Mouse (Mus musculus) heart, embryonic 15.5 days (tissue): ENCODE results near the gene Cux1. TPM values are rescaled to one million over a fixed set of nuclear protein-coding genes. Genes with fewer than 3 reads are reported as not detected.

ENCODE experiments used
- ATAC-seq: fragments of 200-750 bp; cut with Nextera tagmentation; replicated peaks from 2 replicates; pipeline ENCODE4 v1.8.0; 2017; ENCODE audit warnings: low read depth, moderate TSS enrichment; ENCODE audit not compliant: insufficient number of reproducible peaks, insufficient read depth, low FRiP score
- H3K27ac ChIP-seq: fragments of 300-500 bp; sonication (generic); 2 replicates; pipeline ENCODE4 v1.5.1; 2015; ENCODE audit warnings: mild to moderate bottlenecking, inconsistent platforms
- H3K27me3 ChIP-seq: fragments of 300-500 bp; sonication (generic); 2 replicates; pipeline ENCODE4 v1.6.1; 2015; ENCODE audit warnings: inconsistent platforms
- H3K36me3 ChIP-seq: fragments of 300-500 bp; sonication (generic); 2 replicates; pipeline ENCODE4 v1.6.1; 2015; ENCODE audit warnings: mild to moderate bottlenecking, inconsistent platforms
- H3K4me1 ChIP-seq: fragments of 300-500 bp; sonication (generic); replicated peaks from 2 replicates; pipeline ENCODE4 v1.6.1; 2015; ENCODE audit warnings: inconsistent platforms
- H3K4me2 ChIP-seq: fragments of 300-500 bp; sonication (generic); 2 replicates; pipeline ENCODE4 v1.6.1; 2015; ENCODE audit warnings: inconsistent platforms, mild to moderate bottlenecking, moderate library complexity
- H3K4me3 ChIP-seq: fragments of 300-500 bp; sonication (generic); 2 replicates; pipeline ENCODE4 v1.5.1; 2015; ENCODE audit warnings: mild to moderate bottlenecking, inconsistent platforms
- H3K9ac ChIP-seq: fragments of 300-500 bp; sonication (generic); 2 replicates; pipeline ENCODE4 v1.6.1; 2015; ENCODE audit warnings: mild to moderate bottlenecking, inconsistent platforms
- H3K9me3 ChIP-seq: fragments of 300-500 bp; sonication (generic); replicated peaks from 2 replicates; pipeline ENCODE4 v1.6.1; 2016; ENCODE audit warnings: inconsistent platforms
- WGBS: fragments of 180-500 bp; shearing (Covaris S2); methylation state at CpG from one replicate; pipeline ENCODE4 v1.1.7; 2015; ENCODE audit warnings: mixed read lengths; 5-methylcytosine and 5-hydroxymethylcytosine counted together
- polyA plus RNA-seq: library from polyadenylated mRNA; unstranded; fragments of >200 nt; fragmentation: Nextera tagmentation; extraction: Ambion mirVana; gene quantifications from 2 replicates; pipeline ENCODE4 v1.2.1, GENCODE M21; 2015

Gene Cux1
- polyA plus RNA-seq, 1 experiment from 2014 or later: 71.2 TPM

DNA sequence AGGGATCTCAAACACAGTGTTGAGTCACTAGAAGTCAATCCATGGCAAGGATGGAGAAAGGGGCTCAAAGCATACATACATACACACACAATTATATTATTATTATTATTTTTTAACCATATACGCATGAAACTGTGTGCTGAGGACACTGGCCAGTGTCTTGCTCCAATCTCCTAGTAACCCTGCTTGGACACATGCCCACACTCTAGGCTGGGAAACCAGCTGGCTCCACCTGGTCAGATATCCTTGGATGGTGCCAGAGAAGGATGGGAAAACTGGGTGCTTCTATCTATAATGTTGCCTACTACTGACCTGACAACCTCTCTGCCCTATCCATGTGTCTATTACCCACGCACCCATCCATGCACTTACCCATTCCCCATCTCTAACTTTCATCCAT lies 275.7 kb downstream of the Cux1 start:
- H3K4me3 ChIP-seq: no peak overlapping the region
- H3K9me3 ChIP-seq: no peaks in the 10 kb centered on the region
- no peak overlapping the region for H3K4me2 ChIP-seq
- no peak for ATAC-seq
- WGBS: 82% methylated on average over 2 of the region's 2 CpGs
- no peak overlapping the region for H3K9ac ChIP-seq
- H3K27ac ChIP-seq: no peak overlapping the region
- peaks cover 47% of the 10 kb centered on the region for H3K4me1 ChIP-seq
- peaks cover 14% of the 10 kb centered on the region for H3K36me3 ChIP-seq
- H3K27me3 ChIP-seq: no peaks in the 10 kb centered on the region

DNA sequence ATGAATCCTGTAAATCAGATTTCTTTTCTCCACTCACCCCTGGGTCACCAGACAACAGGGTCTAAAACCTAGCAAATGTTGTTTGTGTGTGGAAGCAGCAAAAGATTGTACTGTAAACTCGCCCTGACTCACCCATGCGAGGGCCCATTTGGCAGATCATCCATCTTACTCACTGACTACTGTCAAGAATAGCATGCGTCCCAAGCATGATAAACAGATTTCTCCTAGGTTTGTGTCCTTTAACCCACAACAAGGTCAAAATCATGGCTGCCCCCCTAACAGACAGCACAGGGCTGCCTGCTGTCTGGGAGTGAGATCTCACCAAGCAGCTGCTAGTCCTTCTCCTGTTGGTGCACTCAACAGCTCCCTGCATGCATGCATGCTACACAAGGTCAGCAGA lies 277.5 kb downstream of the Cux1 start:
- Histone ChIP-seq H3K27me3 (no peaks in the 10 kb centered on the region), H3K9ac (no peak overlapping the region), H3K4me3 (no peak overlapping the region), H3K36me3 (peaks cover 26% of the 10 kb centered on the region), H3K4me1 (peaks cover 47% of the 10 kb centered on the region), H3K4me2 (no peak overlapping the region), H3K27ac (no peak overlapping the region), H3K9me3 (no peaks in the 10 kb centered on the region)
- ATAC-seq: no peak
- 73% methylated on average over 3 of the region's 3 CpGs for WGBS

DNA sequence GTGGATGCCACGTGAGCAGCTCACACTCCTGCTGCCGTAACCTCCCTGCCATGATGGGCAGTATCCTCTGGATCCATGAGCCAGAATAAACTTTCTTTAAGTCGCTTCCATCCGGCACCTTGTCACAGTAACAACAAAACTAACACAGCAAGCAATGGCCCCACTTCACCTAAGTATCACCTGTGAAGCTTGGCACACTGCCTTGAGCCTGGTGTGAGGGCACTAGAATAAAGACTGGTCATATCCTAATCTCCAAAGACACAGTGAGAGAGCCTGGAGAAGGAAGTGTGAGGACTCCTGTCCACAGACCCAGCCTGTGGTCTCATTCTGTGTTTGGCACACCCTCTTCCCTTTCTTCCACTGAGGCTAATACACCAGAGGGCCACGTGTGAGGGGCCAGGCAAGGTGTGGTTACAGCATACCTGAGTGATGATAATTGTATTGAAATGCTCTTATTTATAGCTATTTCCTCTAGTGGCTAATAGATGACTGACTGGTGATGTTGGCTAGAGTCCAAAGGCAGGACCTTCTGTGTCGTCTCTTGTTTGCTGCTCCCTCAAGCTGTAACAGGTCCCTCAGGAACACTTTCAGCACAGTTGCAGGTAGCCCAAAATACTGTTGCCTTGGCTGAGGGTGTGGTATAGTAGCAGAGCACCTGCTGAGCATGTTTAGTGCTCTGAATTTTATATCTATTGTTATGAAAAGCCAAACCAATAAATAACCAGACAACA lies 278.8 kb downstream of the Cux1 start:
- H3K27ac ChIP-seq: peak overlapping the region; percentile 3; the same call in 1 of the 2 replicates
- no peak overlapping the region for H3K4me3 ChIP-seq
- WGBS: 50% methylated on average over 6 of the region's 6 CpGs
- H3K27me3 ChIP-seq: no peaks in the 10 kb centered on the region
- ATAC-seq: no peak
- no peak overlapping the region for H3K4me2 ChIP-seq
- peaks cover 39% of the 10 kb centered on the region for H3K4me1 ChIP-seq
- no peaks in the 10 kb centered on the region for H3K9me3 ChIP-seq
- H3K9ac ChIP-seq: no peak overlapping the region
- peaks cover 33% of the 10 kb centered on the region for H3K36me3 ChIP-seq

DNA sequence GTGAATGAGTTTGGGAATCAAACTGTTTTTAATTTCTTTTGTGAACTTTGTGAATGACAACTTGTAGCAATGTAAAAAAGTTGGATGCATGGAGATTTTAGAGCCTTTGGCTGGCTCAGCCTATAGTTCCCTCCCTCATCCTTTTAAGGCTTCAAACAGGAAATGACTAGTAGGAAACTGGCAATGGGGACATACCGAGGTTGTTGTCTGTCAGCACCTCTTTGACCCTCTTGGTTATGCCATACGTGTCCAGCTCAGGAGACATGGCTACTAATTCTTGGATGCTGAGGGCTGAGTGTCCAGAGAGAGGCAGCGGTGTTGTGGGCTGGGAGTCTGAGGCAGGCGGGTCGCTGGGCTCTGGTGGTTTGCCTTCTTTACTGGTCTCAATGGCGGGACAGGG lies 280.7 kb downstream of the Cux1 start:
- no peaks in the 10 kb centered on the region for H3K9me3 ChIP-seq
- no peaks in the 10 kb centered on the region for H3K27me3 ChIP-seq
- WGBS: 76% methylated on average over 6 of the region's 6 CpGs
- H3K4me3 ChIP-seq: no peak overlapping the region
- H3K36me3 ChIP-seq: peaks cover 43% of the 10 kb centered on the region
- peaks cover 24% of the 10 kb centered on the region for H3K4me1 ChIP-seq
- H3K27ac ChIP-seq: no peak overlapping the region
- H3K4me2 ChIP-seq: no peak overlapping the region
- no peak overlapping the region for H3K9ac ChIP-seq
- ATAC-seq: no peak

DNA sequence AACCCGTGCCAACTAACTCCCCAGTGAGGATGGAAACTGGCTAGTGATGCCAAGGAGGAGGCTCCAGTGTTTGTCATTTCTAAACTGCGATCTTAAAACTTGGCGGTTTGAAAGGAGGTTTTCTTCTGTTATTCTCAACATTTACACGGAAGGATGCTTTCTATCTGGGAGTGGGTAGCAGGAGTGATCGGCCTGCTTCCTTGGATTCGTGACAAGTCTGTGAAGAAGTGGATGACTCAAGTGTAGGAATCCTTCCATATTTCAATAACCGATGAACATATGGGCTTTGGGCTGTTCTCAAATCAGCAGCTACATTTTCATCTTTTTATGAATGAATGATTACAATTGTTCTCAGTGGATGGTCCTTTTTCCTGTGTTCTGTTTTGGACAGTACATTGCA lies 282.2 kb downstream of the Cux1 start:
- H3K27me3 ChIP-seq: no peaks in the 10 kb centered on the region
- no peaks in the 10 kb centered on the region for H3K9me3 ChIP-seq
- WGBS: 84% methylated on average over 7 of the region's 7 CpGs
- H3K36me3 ChIP-seq: peaks cover 51% of the 10 kb centered on the region
- H3K4me1 ChIP-seq: peaks cover 17% of the 10 kb centered on the region
- no peak overlapping the region for H3K4me3 ChIP-seq
- no peak overlapping the region for H3K4me2 ChIP-seq
- no peak for ATAC-seq
- H3K9ac ChIP-seq: no peak overlapping the region
- no peak overlapping the region for H3K27ac ChIP-seq

DNA sequence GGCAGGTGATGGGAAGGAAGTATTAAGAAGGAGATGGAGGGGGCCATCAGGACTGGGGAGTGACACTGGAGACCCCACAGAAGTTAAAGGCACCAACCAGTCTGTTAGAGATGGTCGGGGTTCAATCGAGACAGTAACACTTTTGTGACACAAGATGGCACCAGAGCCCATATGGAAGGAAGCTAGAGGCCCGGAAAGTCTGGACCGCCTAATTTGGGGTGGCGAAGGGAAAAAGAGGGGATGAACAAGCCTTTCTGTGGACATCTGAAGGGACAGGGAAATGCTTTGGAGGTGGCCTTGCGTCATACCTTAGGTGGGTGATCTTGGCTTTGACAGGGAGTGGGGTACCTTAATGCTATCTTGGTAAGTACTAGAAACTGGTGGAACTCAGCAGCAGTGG lies 285.9 kb downstream of the Cux1 start:
- Histone ChIP-seq H3K4me1 (no peaks in the 10 kb centered on the region), H3K4me3 (no peak overlapping the region), H3K27ac (no peak overlapping the region), H3K4me2 (no peak overlapping the region), H3K9ac (no peak overlapping the region), H3K36me3 (peaks cover 78% of the 10 kb centered on the region), H3K27me3 (no peaks in the 10 kb centered on the region), H3K9me3 (no peaks in the 10 kb centered on the region)
- 62% methylated on average over 6 of the region's 6 CpGs for WGBS
- no peak for ATAC-seq

DNA sequence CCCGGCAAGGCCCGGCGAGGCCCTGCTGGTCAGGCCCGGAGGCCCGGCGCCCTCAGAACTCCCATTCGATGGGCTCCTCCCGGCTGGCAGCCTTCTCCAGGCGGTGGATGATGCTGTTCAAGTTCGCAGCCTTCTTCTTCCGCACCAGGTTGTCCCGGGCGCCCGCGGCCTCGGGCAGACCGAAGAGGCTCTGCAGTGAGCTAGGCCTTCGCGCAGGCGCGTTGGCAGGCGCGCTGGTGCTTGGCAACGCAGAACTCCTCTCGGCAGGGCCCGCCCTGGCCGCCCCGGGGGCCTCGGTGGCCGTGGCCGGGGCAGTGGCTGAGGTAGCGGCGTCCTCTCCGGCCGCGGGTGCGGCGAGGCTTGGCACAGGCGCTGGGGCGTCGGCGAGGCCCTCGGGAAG lies 292.6 kb downstream of the Cux1 start:
- Histone ChIP-seq H3K4me2 (no peak overlapping the region), H3K4me1 (0 out of 2 replicates have a peak, but pooled peaks cover 2% of the 10 kb centered on the region), H3K27me3 (no peaks in the 10 kb centered on the region), H3K36me3 (peaks cover 66% of the 10 kb centered on the region), H3K27ac (no peak overlapping the region), H3K9ac (no peak overlapping the region), H3K9me3 (no peaks in the 10 kb centered on the region), H3K4me3 (no peak overlapping the region)
- ATAC-seq: no peak
- WGBS: 89% methylated on average over 43 of the region's 43 CpGs

DNA sequence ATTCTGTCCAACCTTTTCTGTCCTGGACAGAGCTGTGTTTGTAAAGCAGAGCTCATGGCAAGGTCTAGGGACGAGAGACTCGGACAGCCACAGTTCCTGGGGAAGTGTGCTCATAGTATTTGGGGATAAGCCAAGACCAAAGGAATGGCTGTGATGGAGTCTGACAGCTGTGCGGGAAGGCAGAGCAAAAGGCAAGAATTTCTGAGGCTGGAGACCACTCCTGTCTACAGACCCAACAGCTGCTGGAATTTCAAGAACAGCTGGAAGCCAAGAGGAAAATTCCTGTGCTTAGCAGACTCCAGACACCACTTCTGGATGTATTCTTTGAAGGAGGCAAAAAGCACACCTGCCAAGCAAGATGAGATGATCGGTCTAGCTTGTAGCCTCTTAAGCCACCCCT lies 297.4 kb downstream of the Cux1 start:
- H3K4me2 ChIP-seq: no peak overlapping the region
- H3K9me3 ChIP-seq: no peaks in the 10 kb centered on the region
- no peak overlapping the region for H3K9ac ChIP-seq
- ATAC-seq: no peak
- peaks cover 19% of the 10 kb centered on the region for H3K36me3 ChIP-seq
- 59% methylated on average over 4 of the region's 4 CpGs for WGBS
- no peak overlapping the region for H3K4me3 ChIP-seq
- no peaks in the 10 kb centered on the region for H3K27me3 ChIP-seq
- peaks cover 5% of the 10 kb centered on the region; the same call in 1 of the 2 replicates for H3K4me1 ChIP-seq
- H3K27ac ChIP-seq: no peak overlapping the region

DNA sequence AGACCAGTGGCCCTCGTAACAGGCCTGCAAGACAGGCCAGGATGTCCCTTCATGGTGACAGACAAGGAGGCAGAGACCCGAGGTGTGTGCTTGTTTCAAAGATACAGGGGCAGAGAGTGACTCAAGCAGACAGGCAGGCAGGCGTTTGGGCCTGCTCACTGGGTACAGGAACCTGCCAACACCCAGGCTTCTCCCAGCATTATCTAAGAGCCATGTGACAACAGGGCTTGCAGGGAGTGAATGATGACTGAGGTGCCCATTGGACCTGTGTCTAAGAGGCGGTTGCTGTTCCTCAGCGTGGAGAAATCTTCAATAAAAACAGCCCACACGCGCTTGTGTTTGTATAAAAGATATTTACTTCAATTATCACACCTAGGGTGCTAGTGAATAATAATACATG lies 301.2 kb downstream of the Cux1 start:
- WGBS: 57% methylated on average over 7 of the region's 7 CpGs
- Histone ChIP-seq H3K9ac (no peak overlapping the region), H3K4me2 (no peak overlapping the region), H3K4me1 (peaks cover 5% of the 10 kb centered on the region; the same call in 1 of the 2 replicates), H3K4me3 (no peak overlapping the region), H3K27me3 (no peaks in the 10 kb centered on the region), H3K36me3 (no peaks in the 10 kb centered on the region), H3K9me3 (no peaks in the 10 kb centered on the region), H3K27ac (no peak overlapping the region)
- ATAC-seq: no peak

DNA sequence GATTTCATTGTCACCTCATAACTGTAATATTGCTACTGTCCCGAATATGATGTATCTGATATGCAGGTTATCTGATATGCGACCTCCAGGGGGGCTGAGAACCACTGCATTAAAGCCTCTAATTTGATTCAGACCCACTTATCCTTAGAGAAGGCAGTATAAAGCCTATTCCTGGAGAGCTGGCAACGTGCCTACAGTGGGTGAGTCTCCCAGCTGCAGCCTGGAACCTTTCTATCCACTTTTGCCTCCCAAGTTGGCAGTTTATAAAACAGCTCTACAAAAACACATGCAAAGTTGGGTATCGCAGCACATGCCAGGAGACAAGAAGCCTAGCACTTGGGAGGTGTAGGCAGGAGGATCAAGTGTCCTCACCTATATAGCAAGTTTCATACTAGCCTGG lies 303.9 kb downstream of the Cux1 start:
- Histone ChIP-seq H3K4me1 (peaks cover 3% of the 10 kb centered on the region; the same call in 1 of the 2 replicates), H3K36me3 (no peaks in the 10 kb centered on the region), H3K9me3 (no peaks in the 10 kb centered on the region), H3K4me2 (no peak overlapping the region), H3K4me3 (no peak overlapping the region), H3K27me3 (no peaks in the 10 kb centered on the region), H3K27ac (no peak overlapping the region), H3K9ac (no peak overlapping the region)
- WGBS: 79% methylated on average over 4 of the region's 4 CpGs
- no peak for ATAC-seq

DNA sequence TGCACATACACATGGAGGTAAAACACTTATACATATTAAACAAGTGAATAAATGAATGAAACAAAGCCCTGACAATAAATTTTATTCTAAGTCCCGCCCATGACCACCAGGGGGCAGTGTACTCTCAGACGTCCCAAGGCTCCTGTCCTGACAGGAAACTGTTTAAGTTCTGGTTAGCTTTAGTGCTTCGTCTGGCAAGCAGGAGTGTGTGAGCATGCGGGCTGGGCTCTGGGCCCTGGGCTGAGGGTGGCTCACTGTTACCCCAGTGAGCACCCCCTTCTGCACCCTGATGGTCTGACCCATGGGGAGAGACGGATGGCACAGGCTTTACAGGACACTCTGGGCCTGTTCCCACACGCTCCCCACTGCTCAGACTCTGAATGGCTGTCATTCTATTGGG lies 308.4 kb downstream of the Cux1 start:
- no peak for ATAC-seq
- no peaks in the 10 kb centered on the region for H3K4me1 ChIP-seq
- H3K9me3 ChIP-seq: no peaks in the 10 kb centered on the region
- peaks cover 8% of the 10 kb centered on the region; the same call in 1 of the 2 replicates for H3K36me3 ChIP-seq
- no peaks in the 10 kb centered on the region for H3K27me3 ChIP-seq
- H3K9ac ChIP-seq: no peak overlapping the region
- H3K4me2 ChIP-seq: no peak overlapping the region
- H3K27ac ChIP-seq: no peak overlapping the region
- 26% methylated on average over 6 of the region's 6 CpGs for WGBS
- no peak overlapping the region for H3K4me3 ChIP-seq

DNA sequence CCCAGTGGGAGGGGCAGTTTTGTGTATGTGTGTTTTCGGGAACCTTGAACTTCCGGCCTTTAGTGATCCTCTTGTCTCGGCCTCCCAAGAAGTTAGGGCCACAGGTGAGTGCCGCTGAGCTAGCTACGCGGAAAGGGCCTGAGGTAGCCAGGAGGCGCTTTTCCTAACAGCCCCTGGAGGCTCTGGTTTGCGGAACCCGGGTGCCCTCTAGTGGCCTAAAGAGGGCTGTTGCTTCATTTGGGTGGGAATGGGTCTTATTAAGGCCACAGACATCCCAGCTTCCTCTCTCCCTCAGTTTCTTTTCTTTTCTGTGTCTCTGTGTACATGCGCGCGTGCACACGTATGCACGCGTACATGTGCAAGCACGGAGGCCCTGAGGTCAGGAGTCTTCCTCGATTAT lies 314.4 kb downstream of the Cux1 start:
- WGBS: 13% methylated on average over 17 of the region's 17 CpGs
- no peaks in the 10 kb centered on the region for H3K27me3 ChIP-seq
- no peak overlapping the region for H3K27ac ChIP-seq
- no peak for ATAC-seq
- H3K9ac ChIP-seq: no peak overlapping the region
- H3K4me2 ChIP-seq: no peak overlapping the region
- peaks cover 12% of the 10 kb centered on the region; the same call in 1 of the 2 replicates for H3K36me3 ChIP-seq
- H3K9me3 ChIP-seq: no peaks in the 10 kb centered on the region
- H3K4me1 ChIP-seq: no peaks in the 10 kb centered on the region
- no peak overlapping the region for H3K4me3 ChIP-seq
